Mouse (Mus musculus) lung, postnatal 0 days (tissue): ENCODE results near the gene Hist1h2bb.

Source experiments
- CTCF ChIP-seq: IDR thresholded peaks from 2 replicates; pipeline ENCODE4 v1.5.1; 2016; ENCODE audit warnings: antibody characterized with exemption, mild to moderate bottlenecking
- EP300 ChIP-seq: IDR thresholded peaks from 2 replicates; pipeline ENCODE4 v1.6.1; 2016; ENCODE audit warnings: antibody characterized with exemption, mild to moderate bottlenecking, control low read depth

- TF ChIP-seq CTCF, result no peak
- TF ChIP-seq EP300, result no peak
Observed at GRCm38 (mm10) chr13:23708654-23709053, 37.9 kb upstream of the Hist1h2bb start.
